Comparison of ENCODE assay signal across 10 mouse cellular contexts in genomic region chr9:69758946-69759615, GRCm38 (mm10). TPM values are rescaled to one million over a fixed set of nuclear protein-coding genes. Genes with fewer than 3 reads are reported as not detected.
DNase-seq lines count a peak whose midpoint lies in the region; ATAC-seq and TF ChIP-seq lines count a peak whose summit lies in the region.
"Had no signal": no experiment of that assay in that cellular context is flagged by ENCODE, and none has a peak within 500 bp of the region (broad histone marks: within the 10 kb centered on the region; RNA-seq: fewer than 3 reads in every experiment).

No protein-coding gene starts in this region.

- DNase-seq in heart, adult 8-10 months (ENCODE audit: low spot score) = no peak
- DNase-seq in embryo, embryonic 10 days (ENCODE audit: low spot score) = peak; percentile 41
- peak; percentile 67 for DNase-seq in hindbrain, embryonic 11.5 days (ENCODE audit: low spot score)
- peak; percentile 37 for DNase-seq in midbrain, embryonic 14.5 days
- no peak for DNase-seq in right cerebral cortex, postnatal 25 days
- DNase-seq in spleen, postnatal 14 days (ENCODE audit: low spot score in 2 of 2) = no peak
- DNase-seq in kidney, adult 2 months = no peak
- DNase-seq: liver, embryonic 13.5 days had no signal

- H3K4me3 ChIP-seq in heart, embryonic 13.5 days = peak overlapping the region; percentile 16
- H3K4me3 ChIP-seq in hindbrain, embryonic 11.5 days (ENCODE audit: low read depth, low read length) = peak overlapping the region; percentile 47
- peak overlapping the region; percentile 39 for H3K4me3 ChIP-seq in midbrain, embryonic 14.5 days (replicated peaks; ENCODE audit: low read depth, low read length)
- no peak overlapping the region for H3K4me3 ChIP-seq in kidney, adult 2 months (ENCODE audit: insufficient read depth, low read depth, low read length)
- H3K4me3 ChIP-seq: liver, embryonic 13.5 days had no signal

- peaks cover 100% of the 10 kb centered on the region for H3K27me3 ChIP-seq in heart, embryonic 13.5 days (replicated peaks)
- H3K27me3 ChIP-seq in hindbrain, embryonic 11.5 days (ENCODE audit: control insufficient read depth, insufficient read depth, low read length) = peaks cover 48% of the 10 kb centered on the region
- peaks cover 77% of the 10 kb centered on the region for H3K27me3 ChIP-seq in midbrain, embryonic 14.5 days (ENCODE audit: control insufficient read depth, insufficient read depth, low read length)
- H3K27me3 ChIP-seq in kidney, adult 2 months (replicated peaks; ENCODE audit: control insufficient read depth, insufficient read depth, low read length) = peaks cover 4% of the 10 kb centered on the region

- TF ChIP-seq CTCF in kidney, adult 2 months (conservative IDR thresholded peaks at IDR 0.05; ENCODE audit: insufficient read depth, insufficient read length, low read depth, low read length) = no peak

- H3K4me1 ChIP-seq in heart, embryonic 13.5 days = peaks cover 8% of the 10 kb centered on the region; the same call in 1 of the 2 replicates
- peaks cover 17% of the 10 kb centered on the region for H3K4me1 ChIP-seq in hindbrain, embryonic 11.5 days (replicated peaks; ENCODE audit: control insufficient read depth, insufficient read depth, low read length)
- H3K4me1 ChIP-seq in midbrain, embryonic 14.5 days (ENCODE audit: control insufficient read depth, insufficient read depth, low read length) = peaks cover 36% of the 10 kb centered on the region
- no peaks in the 10 kb centered on the region; the same call in 1 of the 2 replicates for H3K4me1 ChIP-seq in kidney, adult 2 months (ENCODE audit: control insufficient read depth, insufficient read depth, low read length)
- H3K4me1 ChIP-seq: liver, embryonic 13.5 days had no signal

- ATAC-seq in heart, embryonic 13.5 days (ENCODE audit: extremely low read depth, insufficient number of reproducible peaks, low FRiP score, low TSS enrichment) = no peak
- ATAC-seq in hindbrain, embryonic 11.5 days (ENCODE audit: low FRiP score) = no peak
- no peak for ATAC-seq in midbrain, embryonic 14.5 days (ENCODE audit: low FRiP score, low TSS enrichment)

- no peak overlapping the region for H3K27ac ChIP-seq in heart, embryonic 13.5 days (replicated peaks)
- no peak overlapping the region for H3K27ac ChIP-seq in hindbrain, embryonic 11.5 days (ENCODE audit: low read depth, low read length)
- H3K27ac ChIP-seq in midbrain, embryonic 14.5 days (replicated peaks; ENCODE audit: low read depth, low read length) = peak overlapping the region; percentile 68
- no peak overlapping the region for H3K27ac ChIP-seq in kidney, adult 2 months (ENCODE audit: insufficient read depth, low read depth, low read length)
- H3K27ac ChIP-seq: liver, embryonic 13.5 days had no signal

- no peaks in the 10 kb centered on the region for H3K9me3 ChIP-seq in heart, embryonic 13.5 days
- H3K9me3 ChIP-seq in hindbrain, embryonic 11.5 days (ENCODE audit: control insufficient read depth, low read length) = no peaks in the 10 kb centered on the region
- H3K9me3 ChIP-seq in midbrain, embryonic 14.5 days (ENCODE audit: control insufficient read depth, low read length) = no peaks in the 10 kb centered on the region
- H3K9me3 ChIP-seq: liver, embryonic 13.5 days had no signal

- no peaks in the 10 kb centered on the region for H3K36me3 ChIP-seq in heart, embryonic 13.5 days
- no peaks in the 10 kb centered on the region for H3K36me3 ChIP-seq in hindbrain, embryonic 11.5 days (ENCODE audit: control insufficient read depth, insufficient read depth, low read length)
- no peaks in the 10 kb centered on the region for H3K36me3 ChIP-seq in midbrain, embryonic 14.5 days (ENCODE audit: control insufficient read depth, insufficient read depth, low read length)
- H3K36me3 ChIP-seq in kidney, adult 2 months (ENCODE audit: control insufficient read depth, insufficient read depth, low read length) = no peaks in the 10 kb centered on the region
- H3K36me3 ChIP-seq: liver, embryonic 13.5 days had no signal

- H3K9ac ChIP-seq in heart, embryonic 13.5 days = no peak overlapping the region
- H3K9ac ChIP-seq in hindbrain, embryonic 11.5 days (ENCODE audit: low read depth, low read length) = peak overlapping the region; percentile 65
- H3K9ac ChIP-seq in midbrain, embryonic 14.5 days (replicated peaks; ENCODE audit: low read length) = peak overlapping the region; percentile 60
- H3K9ac ChIP-seq: liver, embryonic 13.5 days had no signal

- no peak overlapping the region for H3K4me2 ChIP-seq in heart, embryonic 13.5 days
- H3K4me2 ChIP-seq in hindbrain, embryonic 11.5 days (replicated peaks; ENCODE audit: low read depth, low read length) = peak overlapping the region; percentile 64
- H3K4me2 ChIP-seq in midbrain, embryonic 14.5 days (ENCODE audit: low read length) = peak overlapping the region; percentile 64
- H3K4me2 ChIP-seq: liver, embryonic 13.5 days had no signal

- no peak for TF ChIP-seq POLR2A in kidney, adult 2 months (IDR thresholded peaks at IDR 0.05; ENCODE audit: low read depth, low read length)

- 2% methylated on average over 41 of the region's 42 CpGs for WGBS in heart, embryonic 13.5 days
- WGBS in hindbrain, embryonic 11.5 days = under 1% methylated on average over 40 of the region's 42 CpGs
- WGBS in midbrain, embryonic 14.5 days = under 1% methylated on average over 42 of the region's 42 CpGs
- 2% methylated on average over 42 of the region's 42 CpGs for WGBS in kidney, adult 2 months

RNA-seq across cellular contexts. Expression of gene Foxb1, which starts 1.7 kb away (rescaled TPM):
- not detected in 2 replicates for polyA plus RNA-seq in heart, embryonic 13.5 days (2015; fragmentation: Nextera tagmentation; extraction: Ambion mirVana)
- total RNA-seq in heart, adult 8-10 months (2022) = not detected
- 3.1 and 3.8 TPM in 2 replicates for polyA plus RNA-seq in hindbrain, embryonic 11.5 days (2014; fragmentation: Nextera tagmentation; extraction: Ambion mirVana)
- 9.9 and 10.7 TPM in 2 replicates for polyA plus RNA-seq in midbrain, embryonic 14.5 days (2014; fragmentation: Nextera tagmentation; extraction: Ambion mirVana)
- not detected in 2 replicates for polyA plus RNA-seq in kidney, adult 2 months (2012; rRNA removed)
- total RNA-seq: MEL had no signal
- polyA plus RNA-seq: liver, embryonic 13.5 days had no signal

Comparison
In these comparisons a context has a peak if more than half of its experiments do, and no peak if none do; other contexts are left out.
1. DNase-seq: peak in embryo, embryonic 10 days (single experiment), hindbrain, embryonic 11.5 days (single experiment) and midbrain, embryonic 14.5 days (single experiment); none in heart, adult 8-10 months (single experiment), right cerebral cortex, postnatal 25 days (single experiment), spleen, postnatal 14 days (0 of 2) and kidney, adult 2 months (single experiment).